Mouse (Mus musculus) liver, postnatal 0 days (tissue): ENCODE data around the gene Tomm20. TPM values are rescaled to one million over a fixed set of nuclear protein-coding genes. Genes with fewer than 3 reads are reported as not detected.
A peak's percentile ranks its signal among the peaks of the same experiment; 100 is the strongest.

Experiments used
- ATAC-seq: fragments of 200-750 bp; cut with Nextera tagmentation; 2 replicates; pipeline ENCODE4 v1.8.0; 2017; ENCODE audit warnings: mild to moderate bottlenecking, moderate library complexity
- DNase-seq: peaks from one replicate; pipeline ENCODE4 v3.0.0-alpha.2; 2016
- H3K27ac ChIP-seq: fragments of 300-500 bp; sonication (generic); 2 replicates; pipeline ENCODE4 v1.5.1; 2014; ENCODE audit warnings: antibody characterized with exemption, moderate library complexity, mild to moderate bottlenecking, low read depth
- H3K27me3 ChIP-seq: fragments of 300-500 bp; sonication (generic); 2 replicates; pipeline ENCODE4 v1.6.1; 2014; ENCODE audit warnings: low read length, control low read depth, mixed read lengths; ENCODE audit not compliant: insufficient read depth
- H3K36me3 ChIP-seq: fragments of 300-500 bp; sonication (generic); replicated peaks from 2 replicates; pipeline ENCODE4 v1.6.1; 2014; ENCODE audit warnings: mild to moderate bottlenecking, control low read depth, low read length, moderate library complexity, mixed read lengths; ENCODE audit not compliant: insufficient read depth
- H3K4me1 ChIP-seq: fragments of 300-500 bp; sonication (generic); 2 replicates; pipeline ENCODE4 v1.6.1; 2014; ENCODE audit warnings: antibody characterized with exemption, mild to moderate bottlenecking, control low read depth; ENCODE audit not compliant: insufficient read depth
- H3K4me2 ChIP-seq: fragments of 300-500 bp; sonication (generic); 2 replicates; pipeline ENCODE4 v1.6.1; 2014; ENCODE audit warnings: low read depth, mild to moderate bottlenecking, low read length, moderate library complexity, mixed read lengths
- H3K4me3 ChIP-seq: fragments of 300-500 bp; sonication (generic); 2 replicates; pipeline ENCODE4 v1.5.1; 2014; ENCODE audit warnings: low read depth, low read length
- H3K9ac ChIP-seq: fragments of 300-500 bp; sonication (generic); replicated peaks from 2 replicates; pipeline ENCODE4 v1.6.1; 2014; ENCODE audit warnings: mild to moderate bottlenecking, moderate library complexity
- H3K9me3 ChIP-seq: fragments of 300-500 bp; sonication (generic); 2 replicates; pipeline ENCODE4 v1.6.1; 2016; ENCODE audit warnings: mild to moderate bottlenecking, control low read depth, low read length, mixed read lengths
- CTCF ChIP-seq: sonication (generic); IDR thresholded peaks from 2 replicates; pipeline ENCODE4 v1.5.1; 2016; ENCODE audit warnings: antibody characterized with exemption, low read depth
- EP300 ChIP-seq: IDR thresholded peaks from 2 replicates; pipeline ENCODE4 v1.6.1; 2016; ENCODE audit warnings: antibody characterized with exemption, low read depth, mild to moderate bottlenecking
- WGBS: fragments of 180-500 bp; shearing (Covaris S2); extraction: QIAGEN DNeasy Blood & Tissue Kit; methylation state at CpG from one replicate; pipeline ENCODE4 v1.1.7; 2014; ENCODE audit not compliant: insufficient replicate concordance; 5-methylcytosine and 5-hydroxymethylcytosine counted together
- polyA plus RNA-seq: library from polyadenylated mRNA; unstranded; fragments of >200 nt; fragmentation: Nextera tagmentation; extraction: Ambion mirVana; gene quantifications from 2 replicates; pipeline ENCODE4 v1.2.1, GENCODE M21; 2015

The Tomm20 gene
- polyA plus RNA-seq, 1 experiment from 2014 or later, result 129 TPM

DNA sequence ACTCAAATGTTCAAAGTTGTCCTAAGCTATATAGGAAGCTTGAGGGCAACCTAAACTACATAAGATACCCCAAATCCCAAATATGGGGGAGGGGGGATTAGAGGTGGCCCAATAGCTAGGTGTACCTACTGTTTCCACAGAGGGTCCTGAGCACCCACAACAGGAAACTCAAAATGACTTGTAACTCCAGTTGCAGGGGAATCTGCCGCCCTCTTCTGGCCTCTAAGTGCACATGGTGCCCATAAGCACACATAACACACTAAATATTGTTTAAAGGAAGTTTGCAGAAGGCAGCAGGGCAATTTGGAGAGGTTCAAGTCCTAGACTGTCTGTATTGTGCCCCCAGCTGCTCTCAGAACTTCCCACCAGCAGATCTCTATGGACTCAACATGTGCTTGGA lies 18.6 kb downstream of the Tomm20 start:
- no peak for DNase-seq
- Histone ChIP-seq H3K9me3 (no peaks in the 10 kb centered on the region), H3K4me2 (no peak overlapping the region), H3K4me1 (peaks cover 4% of the 10 kb centered on the region; the same call in 1 of the 2 replicates), H3K27me3 (no peaks in the 10 kb centered on the region), H3K4me3 (no peak overlapping the region), H3K9ac (no peak overlapping the region), H3K36me3 (peaks cover 4% of the 10 kb centered on the region; the same call in 1 of the 2 replicates), H3K27ac (no peak overlapping the region)
- TF ChIP-seq EP300 (no peak), CTCF (peak; percentile 67)
- ATAC-seq, result no peak
- WGBS, result 48% methylated on average over 1 of the region's 1 CpGs

DNA sequence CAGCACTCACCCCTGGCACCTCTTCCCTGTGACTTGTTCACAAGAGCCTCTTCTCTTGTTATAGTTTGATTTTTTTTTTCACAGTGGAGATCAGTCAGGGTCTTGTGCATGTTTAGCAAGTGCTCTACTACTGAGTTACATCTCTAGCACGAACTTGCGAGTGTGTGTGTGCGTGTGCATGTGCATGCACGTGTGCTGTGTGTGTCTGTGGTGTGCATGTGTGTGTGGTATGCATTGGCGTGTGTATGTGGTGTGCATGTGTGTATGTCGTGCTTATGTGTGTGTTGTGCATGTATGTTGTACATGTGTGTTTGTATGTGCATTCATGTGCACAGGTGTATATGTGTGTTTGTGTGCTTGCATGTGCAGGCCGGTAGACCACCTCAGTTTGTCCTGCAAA lies 22.7 kb downstream of the Tomm20 start:
- ATAC-seq, result no peak
- TF ChIP-seq CTCF (no peak), EP300 (no peak)
- Histone ChIP-seq H3K9me3 (no peaks in the 10 kb centered on the region), H3K9ac (no peak overlapping the region), H3K4me3 (no peak overlapping the region), H3K36me3 (no peaks in the 10 kb centered on the region), H3K27ac (no peak overlapping the region), H3K4me2 (no peak overlapping the region), H3K27me3 (no peaks in the 10 kb centered on the region), H3K4me1 (peaks cover 8% of the 10 kb centered on the region)
- DNase-seq, result no peak
- WGBS, result 89% methylated on average over 7 of the region's 7 CpGs

DNA sequence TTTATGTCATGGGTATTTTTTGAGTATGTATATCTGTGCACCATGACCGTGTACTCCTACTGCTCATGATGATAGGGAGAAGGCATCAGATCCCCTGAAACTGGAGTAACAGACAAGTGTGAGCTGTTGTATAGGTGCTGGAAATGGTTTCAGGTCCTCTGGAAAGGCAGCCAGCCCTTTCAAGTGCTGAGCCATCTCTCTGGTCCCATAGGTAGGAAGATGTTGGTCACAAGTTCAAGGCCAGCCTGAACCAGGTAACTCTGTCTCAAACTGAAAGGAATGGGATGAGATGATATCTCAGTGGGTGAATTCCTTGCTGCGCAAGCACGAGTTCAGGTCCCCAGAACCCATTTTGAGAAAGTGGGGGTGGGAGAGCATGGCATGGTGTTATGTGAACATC lies 24.2 kb downstream of the Tomm20 start:
- Histone ChIP-seq H3K27me3 (no peaks in the 10 kb centered on the region), H3K9me3 (no peaks in the 10 kb centered on the region), H3K36me3 (no peaks in the 10 kb centered on the region), H3K9ac (no peak overlapping the region), H3K27ac (no peak overlapping the region), H3K4me2 (no peak overlapping the region), H3K4me1 (peaks cover 17% of the 10 kb centered on the region), H3K4me3 (no peak overlapping the region)
- ATAC-seq (no peak), DNase-seq (no peak)
- TF ChIP-seq EP300, result no peak
- 80% methylated on average over 3 of the region's 3 CpGs for WGBS

DNA sequence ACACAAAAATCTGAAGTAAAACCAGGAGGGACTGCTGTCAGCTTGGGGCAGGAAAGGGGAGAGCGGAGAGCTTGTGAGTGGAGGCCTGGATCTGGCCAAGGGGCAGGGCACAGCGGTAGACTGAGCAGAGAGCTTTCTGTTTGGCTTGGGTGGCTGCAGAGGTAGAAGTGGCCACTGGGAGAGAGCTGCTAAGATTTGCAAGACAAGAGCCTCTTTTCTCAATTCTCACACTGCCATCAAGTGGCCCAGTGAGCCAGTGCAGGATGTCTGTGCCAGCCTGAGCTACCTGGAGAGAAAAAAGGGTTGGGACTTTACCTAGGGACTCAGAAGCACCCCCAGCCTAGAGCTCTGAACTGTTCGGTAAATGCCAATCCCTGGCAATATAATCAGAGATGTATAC lies 24.8 kb downstream of the Tomm20 start:
- no peak for TF ChIP-seq EP300
- TF ChIP-seq CTCF, result peak; percentile 90
- Histone ChIP-seq H3K36me3 (no peaks in the 10 kb centered on the region), H3K27ac (peak overlapping the region; percentile 75), H3K9ac (peak overlapping the region; percentile 34), H3K4me2 (peak overlapping the region; percentile 38; the same call in 1 of the 2 replicates), H3K27me3 (no peaks in the 10 kb centered on the region), H3K4me1 (peaks cover 17% of the 10 kb centered on the region), H3K9me3 (no peaks in the 10 kb centered on the region), H3K4me3 (no peak overlapping the region)
- ATAC-seq (peak; percentile 83), DNase-seq (peak; percentile 74)
- 29% methylated on average over 3 of the region's 3 CpGs for WGBS

DNA sequence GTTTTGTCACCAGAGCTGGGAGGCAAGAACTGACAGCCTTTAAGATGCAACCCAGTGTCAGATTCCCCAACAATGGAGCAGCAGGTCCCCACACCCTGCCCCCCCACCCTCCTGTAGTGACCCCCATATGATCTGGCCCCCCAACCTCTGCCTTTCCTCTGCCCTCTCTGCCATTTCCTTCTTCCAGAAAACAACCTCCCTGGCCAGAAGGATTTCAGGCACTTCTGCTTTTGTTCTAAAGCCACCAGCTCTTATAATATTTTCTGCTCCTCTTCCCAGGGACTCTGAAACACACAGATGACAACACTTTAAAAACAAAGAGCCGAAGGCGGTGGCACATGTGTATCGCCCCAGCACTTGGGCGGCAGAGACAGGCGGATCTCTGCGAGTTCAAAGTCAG lies 25.3 kb downstream of the Tomm20 start:
- H3K9ac ChIP-seq, result peak overlapping the region; percentile 34

DNA sequence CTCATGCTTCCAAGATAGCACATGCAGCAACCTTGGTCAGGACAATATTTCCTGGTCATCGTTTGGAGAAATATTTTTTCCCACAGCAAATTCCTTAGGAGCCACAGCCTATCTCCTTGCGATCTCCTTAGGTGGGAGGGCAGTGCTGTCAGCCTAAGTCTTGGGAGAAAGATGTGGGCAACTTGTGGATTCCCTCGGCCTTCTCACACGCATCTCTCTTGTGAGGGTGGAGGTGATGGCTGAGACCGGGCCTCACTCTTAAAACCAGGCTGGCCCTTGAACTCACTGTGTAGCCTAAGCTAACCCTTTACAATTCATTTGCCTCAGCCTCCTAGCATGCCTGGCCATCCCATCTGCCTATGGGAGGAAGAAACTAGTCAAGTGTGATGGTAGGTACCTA lies 25.9 kb downstream of the Tomm20 start:
- H3K4me3 ChIP-seq, result no peak overlapping the region
- 86% methylated on average over 5 of the region's 5 CpGs for WGBS
- DNase-seq, result no peak

More for the DNA sequence above, 25.3 kb downstream of the Tomm20 start:
- Histone ChIP-seq H3K4me2 (no peak overlapping the region), H3K27me3 (no peaks in the 10 kb centered on the region), H3K9me3 (no peaks in the 10 kb centered on the region), H3K36me3 (no peaks in the 10 kb centered on the region), H3K4me1 (peaks cover 17% of the 10 kb centered on the region), H3K27ac (peak overlapping the region; percentile 75), H3K4me3 (no peak overlapping the region)
- TF ChIP-seq EP300 (no peak), CTCF (no peak)
- no peak for DNase-seq
- WGBS, result 51% methylated on average over 6 of the region's 6 CpGs
- no peak for ATAC-seq

DNA sequence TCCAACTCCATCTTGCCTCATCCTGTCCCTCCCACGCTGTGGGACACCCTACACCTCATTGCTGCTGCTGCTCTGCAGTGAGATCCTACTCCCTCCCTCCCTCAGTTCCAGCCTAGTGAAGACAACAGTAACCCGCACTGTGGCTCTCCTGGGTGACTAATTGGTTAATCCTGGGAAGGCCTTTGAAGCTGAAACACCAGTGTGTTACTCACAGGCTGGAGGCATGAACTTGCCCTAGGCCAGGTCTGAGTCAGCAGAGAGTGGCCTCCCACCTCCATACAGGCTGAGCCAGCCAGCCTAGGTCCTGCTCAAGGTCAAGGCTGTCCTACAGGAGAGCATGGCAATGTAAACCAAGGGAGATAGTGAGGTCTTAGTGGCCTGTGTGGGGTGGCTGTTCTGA lies 26.4 kb downstream of the Tomm20 start:
- DNase-seq (no peak), ATAC-seq (no peak)
- Histone ChIP-seq H3K4me1 (peaks cover 17% of the 10 kb centered on the region), H3K27me3 (no peaks in the 10 kb centered on the region), H3K36me3 (no peaks in the 10 kb centered on the region), H3K4me3 (no peak overlapping the region), H3K9me3 (no peaks in the 10 kb centered on the region), H3K9ac (no peak overlapping the region), H3K4me2 (no peak overlapping the region), H3K27ac (no peak overlapping the region)
- no peak for TF ChIP-seq CTCF
- TF ChIP-seq EP300, result no peak
- 70% methylated on average over 2 of the region's 2 CpGs for WGBS

More for the DNA sequence above, 25.9 kb downstream of the Tomm20 start:
- Histone ChIP-seq H3K4me2 (no peak overlapping the region), H3K36me3 (no peaks in the 10 kb centered on the region), H3K9ac (no peak overlapping the region), H3K27me3 (no peaks in the 10 kb centered on the region), H3K4me1 (peaks cover 17% of the 10 kb centered on the region), H3K27ac (no peak overlapping the region), H3K9me3 (no peaks in the 10 kb centered on the region)
- no peak for ATAC-seq
- TF ChIP-seq CTCF (no peak), EP300 (no peak)
